Mouse (Mus musculus) forelimb bud, embryonic 11.5 days (tissue): Measurements from ENCODE around the gene Fat3.

ENCODE experiments used
- DNase-seq: peaks from one replicate; pipeline ENCODE4 v3.0.0-alpha.2; 2012; ENCODE audit warnings: low read depth, low spot score

Fat3 gene

DNA sequence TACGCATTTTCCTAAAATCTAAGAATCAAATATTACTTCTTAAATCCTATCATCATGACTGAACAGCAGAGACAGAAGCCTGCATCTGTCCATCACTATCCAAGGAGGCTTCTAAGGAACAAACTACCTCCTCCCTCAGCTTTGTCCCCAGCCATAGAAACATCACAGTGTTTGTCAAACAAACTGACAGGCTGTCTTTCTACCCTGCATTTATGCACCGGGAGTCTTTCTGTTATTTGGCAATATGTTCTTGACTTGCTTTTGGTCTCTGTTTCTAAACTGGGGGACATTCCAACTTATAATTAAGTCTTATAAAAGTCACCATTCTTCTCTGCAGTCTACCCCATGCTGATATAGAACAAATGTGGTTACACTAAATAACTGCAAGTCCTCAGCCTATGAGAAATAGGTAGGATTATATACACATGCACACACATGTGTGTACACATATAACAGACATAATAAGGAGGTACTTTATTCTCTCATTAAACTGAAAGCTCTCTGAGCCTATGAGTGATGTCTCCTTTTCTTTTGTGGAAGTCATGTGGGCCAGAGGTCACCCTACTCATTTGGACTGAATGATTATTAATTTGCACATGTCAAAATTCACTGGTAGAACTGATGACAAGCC, 244.4 kb downstream of the Fat3 start:
- DNase-seq = no peak

DNA sequence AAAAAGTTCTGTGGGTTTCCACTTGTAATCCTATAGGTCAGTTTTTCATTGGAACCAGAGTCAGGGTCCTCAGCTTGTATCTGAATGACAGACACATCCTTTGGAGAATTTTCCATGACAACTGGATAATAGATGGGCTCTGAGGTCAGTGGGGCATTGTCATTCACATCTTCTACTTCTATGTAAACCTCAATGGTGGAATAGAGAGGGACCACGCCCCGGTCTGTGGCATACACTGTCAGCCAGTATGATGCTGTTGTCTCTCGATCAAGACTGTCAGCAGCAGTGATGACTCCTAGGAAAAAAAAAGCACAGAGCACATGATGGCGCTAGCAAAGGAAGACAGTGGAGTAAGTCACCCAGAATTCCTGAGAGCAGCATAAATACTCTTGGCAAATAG, 254.3 kb downstream of the Fat3 start:
- DNase-seq = no peak

DNA sequence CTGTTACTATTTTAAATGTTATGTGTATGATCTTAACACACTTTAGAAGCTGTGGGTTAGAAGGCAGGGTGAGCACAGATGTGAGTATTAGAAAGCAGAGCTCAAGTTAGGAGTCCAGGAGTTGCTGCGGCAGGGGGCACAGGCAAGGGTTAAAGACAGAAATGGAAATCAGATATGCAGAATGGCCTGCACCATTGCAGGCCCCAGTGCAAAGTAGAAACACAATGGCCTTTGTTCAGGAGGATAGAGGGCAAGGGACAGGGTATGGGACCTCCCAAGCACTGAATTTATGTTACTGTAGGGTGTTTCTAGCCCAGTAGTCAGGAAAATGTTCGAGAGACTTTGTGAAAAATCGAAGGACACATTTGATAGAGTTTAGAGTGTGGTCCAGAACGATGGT, 269.5 kb downstream of the Fat3 start:
- DNase-seq = no peak

DNA sequence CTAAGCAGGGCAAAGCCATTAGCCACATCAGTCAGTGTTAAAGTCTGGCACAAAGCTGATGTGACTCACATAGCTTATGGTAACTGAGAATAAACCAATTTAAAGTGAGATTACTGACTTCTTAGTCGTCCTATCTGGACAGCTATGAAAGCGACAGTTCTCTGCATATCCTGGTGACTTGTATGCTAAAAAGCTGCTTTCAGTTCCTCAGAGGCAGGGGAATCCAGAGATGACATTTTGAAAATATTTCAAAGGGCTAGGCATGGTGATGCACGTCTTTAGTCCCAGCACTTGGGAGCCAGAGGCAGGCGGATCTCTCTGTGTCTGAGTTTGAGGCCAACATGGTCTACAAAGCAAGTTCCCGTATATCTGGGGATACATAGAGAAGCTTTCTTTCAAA, 272.2 kb downstream of the Fat3 start:
- no peak for DNase-seq

DNA sequence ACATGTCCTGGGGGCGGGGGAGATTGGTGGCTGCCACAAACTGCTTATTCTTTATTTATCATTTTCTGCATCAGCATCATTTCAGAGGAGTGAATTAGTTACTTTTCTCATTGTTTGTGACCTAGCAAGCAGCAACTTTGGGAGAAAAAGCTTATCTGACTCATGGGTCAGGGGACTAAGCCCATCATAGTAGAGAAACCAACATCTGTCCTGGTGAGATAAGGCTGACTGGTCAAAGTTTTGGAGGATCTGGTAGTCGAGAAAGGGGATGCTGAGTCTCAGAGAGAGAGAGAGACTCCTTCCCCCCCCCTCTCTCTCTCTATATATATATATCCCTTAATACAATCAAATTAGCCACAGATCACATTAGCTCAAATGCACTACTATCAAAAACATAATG, 273.7 kb downstream of the Fat3 start:
- DNase-seq = no peak

DNA sequence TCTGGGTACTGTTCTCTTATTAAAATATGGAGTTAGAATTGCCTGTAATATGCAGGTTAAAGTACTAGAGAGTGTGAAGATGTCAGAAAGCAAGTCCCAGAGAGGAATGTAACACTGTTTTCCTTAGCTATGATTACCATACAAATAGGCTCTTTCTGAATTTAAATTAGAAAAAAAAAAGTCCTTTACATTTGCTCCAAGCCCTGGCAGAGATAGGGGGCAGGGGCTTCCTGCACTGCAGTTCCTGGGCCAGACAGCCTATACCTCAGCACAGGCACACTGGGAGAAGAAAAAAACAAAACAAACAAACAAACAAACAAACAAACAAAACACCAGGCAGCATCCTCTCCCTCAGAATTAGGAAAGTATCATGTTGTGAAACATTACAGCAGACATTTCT, 274.5 kb downstream of the Fat3 start:
- DNase-seq = no peak

DNA sequence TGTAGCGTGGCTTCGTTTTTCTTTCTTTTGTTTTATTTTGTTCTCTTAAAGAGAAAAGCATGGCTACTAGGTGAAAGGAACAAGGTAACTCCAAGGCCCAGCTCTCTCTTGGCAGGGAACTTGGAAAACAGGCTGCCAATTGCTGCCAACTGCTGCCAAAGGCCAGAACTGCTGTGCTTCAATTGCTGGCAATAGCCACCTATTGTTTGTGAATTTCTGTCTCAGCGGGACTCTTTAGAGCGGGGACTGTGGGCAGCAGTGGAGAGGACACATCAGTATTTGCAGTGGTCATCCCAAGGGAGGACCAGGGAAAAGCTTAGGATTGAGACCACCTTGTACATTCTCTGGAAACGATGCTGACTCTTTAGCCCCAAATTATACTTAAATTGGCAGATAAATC, 279.2 kb downstream of the Fat3 start:
- no peak for DNase-seq

DNA sequence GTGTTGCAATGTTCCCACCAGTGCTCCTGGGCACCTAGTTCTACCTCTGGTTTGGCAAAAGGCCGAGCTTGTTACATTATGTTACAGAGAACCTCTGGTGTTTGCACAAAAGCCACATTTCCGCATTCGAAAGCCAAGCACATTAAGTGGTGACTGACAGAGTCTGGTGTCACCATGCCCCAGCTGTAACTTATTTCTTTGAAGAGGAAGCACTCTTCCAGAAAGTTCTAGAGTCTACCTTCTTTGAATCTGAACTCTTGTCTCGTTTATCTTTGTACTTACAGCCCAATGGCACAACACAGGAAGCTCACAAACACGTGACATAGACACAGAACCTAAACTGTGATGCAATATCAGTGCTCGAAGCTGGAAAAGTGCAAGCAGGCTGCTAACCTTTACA, 284.9 kb downstream of the Fat3 start:
- no peak for DNase-seq

DNA sequence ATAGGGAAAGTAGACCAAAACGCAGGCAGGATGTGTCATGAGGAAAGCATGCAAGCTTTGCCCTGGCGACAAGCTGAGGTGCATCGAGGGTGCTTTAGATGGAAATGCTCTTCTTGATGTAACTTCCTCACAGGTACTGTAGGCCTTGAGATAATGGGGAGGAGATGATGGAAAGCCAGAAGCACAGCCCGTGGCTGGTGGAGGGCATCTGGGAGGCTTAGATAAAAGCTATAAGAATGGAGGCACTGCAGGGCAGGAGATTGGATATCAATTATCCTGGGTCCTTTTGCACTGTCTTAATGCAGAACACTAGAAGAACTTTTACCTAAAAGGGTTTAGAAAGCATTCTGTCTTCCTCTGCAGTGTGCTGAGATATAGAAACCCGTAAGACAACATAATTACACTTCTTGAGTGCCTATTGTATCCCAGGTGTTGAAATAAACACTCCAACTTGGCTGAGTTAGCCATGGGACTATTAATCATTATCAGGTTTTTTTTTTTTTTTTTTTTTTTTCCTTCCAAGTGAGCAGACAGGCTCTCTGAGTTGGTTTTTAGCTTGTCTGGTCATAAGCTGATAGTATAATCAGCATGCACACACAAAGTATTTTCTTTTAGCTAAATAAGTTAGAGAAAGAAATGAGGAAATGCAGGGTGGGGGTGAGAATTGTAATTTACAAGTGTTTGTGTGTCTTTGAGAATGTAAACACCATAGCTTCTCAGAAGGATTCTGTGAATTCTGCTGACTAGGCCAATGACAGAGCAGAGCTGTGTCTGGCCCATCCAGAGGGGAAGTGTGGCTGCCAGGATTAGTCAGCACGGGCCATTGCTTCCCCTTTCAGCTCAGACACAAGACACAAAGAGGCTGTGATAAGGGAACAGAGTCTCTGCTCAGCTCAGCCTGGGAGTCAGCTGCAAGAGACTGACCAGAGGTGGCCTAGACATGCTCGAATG, 286.1 kb downstream of the Fat3 start:
- no peak for DNase-seq

DNA sequence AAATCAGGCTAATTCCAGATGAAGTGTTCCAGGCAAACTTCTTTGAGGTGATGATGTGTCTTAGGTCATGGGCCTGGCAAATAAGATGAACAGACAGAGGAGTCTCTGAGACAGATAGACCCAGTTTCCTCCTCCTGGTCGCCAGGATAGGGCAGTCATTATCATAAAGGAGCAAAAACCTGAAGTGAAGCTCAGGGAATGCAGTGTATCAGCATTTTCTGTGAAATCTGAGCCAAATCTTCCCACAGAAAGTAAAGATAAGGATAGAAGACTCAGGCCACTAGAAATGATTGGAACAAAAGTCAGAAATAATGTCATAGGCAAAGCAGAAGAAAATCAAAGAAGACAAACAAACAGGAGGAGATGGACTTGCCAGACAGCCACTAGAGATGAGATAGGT, 287.8 kb downstream of the Fat3 start:
- DNase-seq = no peak

DNA sequence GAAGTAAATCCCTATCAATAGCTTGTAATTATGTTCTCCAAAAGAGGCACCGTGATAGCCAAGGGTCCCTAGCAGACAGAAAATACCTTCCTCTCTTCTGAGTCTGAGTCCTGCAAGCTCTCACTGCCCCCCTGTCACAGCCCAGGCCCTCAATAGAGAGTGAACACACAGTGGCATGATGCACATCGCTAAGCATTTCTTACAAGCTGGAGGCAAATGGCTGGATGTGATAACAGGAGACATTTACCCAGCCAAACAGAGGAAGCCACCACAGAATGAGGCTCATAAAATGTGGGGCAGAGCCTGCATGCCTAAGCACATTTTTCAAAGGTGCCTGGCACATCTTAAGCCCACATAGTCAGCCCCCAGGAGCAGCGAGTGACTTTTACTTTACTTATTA, 288.5 kb downstream of the Fat3 start:
- no peak for DNase-seq

DNA sequence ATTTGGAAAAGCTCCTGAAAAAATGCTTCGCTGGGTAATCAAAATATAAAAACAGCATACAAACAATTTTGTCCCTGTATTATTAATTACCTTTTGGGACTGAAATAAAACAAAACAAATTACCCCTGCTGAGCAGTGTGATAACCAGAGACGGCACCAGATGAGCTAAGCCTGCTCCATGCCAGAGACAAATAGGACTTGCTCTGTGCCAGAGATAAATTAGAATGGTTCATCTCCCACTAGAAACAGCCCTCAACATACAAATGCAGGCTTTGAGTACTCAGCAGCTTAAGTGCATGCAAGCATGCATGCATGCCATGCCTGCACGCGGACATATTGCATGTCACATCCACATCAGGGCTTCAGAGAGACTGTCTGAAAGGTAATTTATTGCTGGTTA, 288.9 kb downstream of the Fat3 start:
- DNase-seq = no peak

DNA sequence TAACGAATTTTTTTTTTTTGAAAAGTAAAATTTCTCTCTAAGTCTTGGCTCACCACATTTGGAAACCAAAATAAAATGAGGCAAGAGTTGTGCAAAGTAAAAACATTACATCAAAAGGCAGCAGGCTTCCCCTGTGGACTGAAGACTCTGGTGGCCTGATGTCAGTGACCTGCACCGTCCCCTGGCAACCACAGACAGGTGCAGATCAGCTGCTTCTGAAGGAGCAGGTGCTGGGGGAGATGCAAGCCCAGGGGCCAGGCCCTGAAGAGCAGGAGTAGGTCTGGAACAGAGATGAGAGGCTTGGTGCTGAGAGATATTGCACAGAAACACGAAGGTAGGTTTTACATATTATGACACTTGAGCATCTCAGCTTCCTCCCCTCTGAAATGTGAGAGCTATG, 289.6 kb downstream of the Fat3 start:
- DNase-seq = no peak

DNA sequence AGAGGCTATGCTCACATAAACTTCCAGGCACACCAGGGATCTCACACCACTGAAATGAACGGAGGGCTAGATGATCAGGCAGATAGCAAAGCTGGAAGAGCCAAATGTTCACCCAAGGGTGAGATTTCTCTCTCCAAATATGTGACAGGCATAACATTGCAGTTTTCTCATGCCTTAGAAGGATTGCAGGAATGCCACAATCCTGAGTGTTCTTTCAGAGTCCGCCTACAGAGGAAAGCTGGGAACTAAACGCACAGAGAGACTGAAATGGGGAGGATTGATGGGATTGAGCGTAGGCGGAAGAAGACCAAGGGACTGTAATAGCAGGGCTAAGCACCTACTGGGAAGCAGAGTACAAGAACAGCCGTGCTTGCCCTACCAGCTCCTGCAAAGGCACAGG, 298.8 kb downstream of the Fat3 start:
- no peak for DNase-seq

DNA sequence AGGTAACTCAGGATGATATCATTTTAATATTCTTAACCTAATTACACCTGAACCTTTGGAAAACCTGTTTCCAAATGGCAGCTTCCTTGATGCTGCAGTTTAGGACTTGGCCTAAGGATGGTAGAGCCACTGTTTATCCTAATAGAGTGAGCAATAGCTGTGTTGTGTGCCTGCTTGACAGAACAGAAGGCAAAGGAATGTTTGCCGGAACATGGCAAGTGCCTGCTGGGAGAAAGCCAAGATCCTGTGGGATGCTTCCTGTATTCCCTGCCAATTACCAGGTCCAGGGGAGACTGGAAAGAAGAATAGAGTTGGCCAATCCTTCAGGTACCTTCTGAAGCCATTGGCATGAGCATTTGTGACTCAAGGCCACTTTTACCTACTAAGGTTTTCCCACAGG, 300.1 kb downstream of the Fat3 start:
- no peak for DNase-seq

DNA sequence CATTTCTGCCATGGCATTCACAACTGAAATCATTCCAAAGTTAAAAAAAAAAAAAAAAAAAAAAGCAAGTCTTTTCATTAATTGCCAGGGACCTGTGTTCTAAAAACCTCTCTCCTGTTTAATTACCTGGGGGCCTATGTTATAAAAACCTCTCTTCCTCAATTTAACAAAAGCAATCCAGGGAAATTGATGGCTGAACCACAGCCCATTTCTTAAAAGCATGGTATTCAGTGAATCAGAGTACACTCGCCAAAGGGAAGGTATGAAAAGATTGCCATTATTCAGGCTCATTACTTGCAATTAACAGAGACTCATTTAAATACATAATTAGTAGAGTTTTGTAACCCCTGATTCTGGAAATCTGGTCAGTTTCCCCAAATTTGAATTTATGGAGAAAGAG, 314.6 kb downstream of the Fat3 start:
- no peak for DNase-seq

DNA sequence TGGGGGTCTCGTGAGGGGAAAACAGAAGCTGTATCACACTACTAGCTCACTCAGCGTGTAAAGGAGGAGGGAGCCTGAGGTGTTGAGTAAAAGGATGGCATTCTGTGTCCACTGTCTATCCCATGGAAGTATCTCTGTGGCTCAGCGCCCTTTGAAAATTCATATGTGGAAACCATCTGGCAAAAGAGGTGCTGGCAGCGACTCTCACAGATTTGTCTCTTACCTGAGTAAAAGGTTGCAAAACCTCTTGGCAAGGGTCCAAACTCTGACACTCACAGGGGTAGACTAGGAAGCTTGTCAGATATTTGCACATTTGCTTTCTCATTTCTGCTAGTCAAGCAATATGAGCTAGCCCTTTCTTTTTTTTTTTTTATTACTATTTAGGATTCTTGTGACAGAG, 331.8 kb downstream of the Fat3 start:
- DNase-seq = no peak

DNA sequence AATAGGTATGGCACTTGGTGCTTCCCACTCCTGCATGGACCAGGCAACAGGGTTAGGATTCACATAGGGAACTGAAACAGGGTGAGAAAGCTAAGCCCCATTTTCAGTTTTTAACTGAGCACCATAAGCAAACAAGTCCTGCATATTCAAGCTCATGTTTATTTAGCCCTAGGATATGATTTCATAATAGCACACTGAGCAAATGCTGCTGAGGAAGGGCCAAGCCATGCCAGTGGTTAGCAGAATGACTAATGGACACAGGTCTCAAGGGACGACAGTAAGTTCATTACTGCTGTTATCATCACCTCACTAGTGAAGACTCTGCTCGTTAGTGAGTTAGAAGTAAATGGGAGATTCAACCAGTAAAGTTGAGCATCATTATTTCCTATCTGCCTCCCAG, 333.0 kb downstream of the Fat3 start:
- DNase-seq = no peak

DNA sequence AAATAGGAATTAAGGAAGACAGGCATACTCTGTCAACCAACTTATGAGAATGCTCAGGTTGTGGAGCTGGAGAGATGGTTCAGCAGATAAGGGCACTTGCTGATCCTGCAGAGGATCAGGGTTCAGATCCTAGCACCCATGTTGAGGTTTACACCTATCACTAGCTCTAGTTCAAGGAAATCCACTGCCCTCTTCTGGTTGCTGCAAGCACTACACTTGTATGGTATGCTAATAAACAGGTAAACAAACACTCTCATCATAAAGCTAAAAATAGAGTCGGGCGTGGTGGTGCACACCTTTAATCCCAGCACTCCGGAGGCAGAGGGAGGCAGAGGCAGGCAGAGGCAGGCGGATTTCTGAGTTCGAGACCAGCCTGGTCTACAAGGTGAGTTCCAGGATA, 341.7 kb downstream of the Fat3 start:
- no peak for DNase-seq

DNA sequence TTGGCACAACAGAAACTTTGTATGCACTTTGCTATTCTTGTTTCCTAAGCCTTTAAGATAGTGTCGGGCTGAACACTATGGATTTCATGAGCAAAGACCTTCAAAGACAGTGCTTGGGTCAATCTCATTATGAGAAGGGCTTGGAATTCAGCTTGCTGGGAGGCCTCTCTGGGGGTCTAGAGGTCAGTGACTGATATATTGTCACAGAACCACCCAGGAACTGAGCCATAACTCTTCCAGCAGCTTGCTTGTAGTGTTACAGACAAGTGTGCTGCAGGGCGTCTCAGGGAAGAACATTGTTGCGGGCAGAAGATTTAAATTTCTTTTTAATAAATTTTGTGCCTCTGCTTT, 347.5 kb downstream of the Fat3 start:
- no peak for DNase-seq

DNA sequence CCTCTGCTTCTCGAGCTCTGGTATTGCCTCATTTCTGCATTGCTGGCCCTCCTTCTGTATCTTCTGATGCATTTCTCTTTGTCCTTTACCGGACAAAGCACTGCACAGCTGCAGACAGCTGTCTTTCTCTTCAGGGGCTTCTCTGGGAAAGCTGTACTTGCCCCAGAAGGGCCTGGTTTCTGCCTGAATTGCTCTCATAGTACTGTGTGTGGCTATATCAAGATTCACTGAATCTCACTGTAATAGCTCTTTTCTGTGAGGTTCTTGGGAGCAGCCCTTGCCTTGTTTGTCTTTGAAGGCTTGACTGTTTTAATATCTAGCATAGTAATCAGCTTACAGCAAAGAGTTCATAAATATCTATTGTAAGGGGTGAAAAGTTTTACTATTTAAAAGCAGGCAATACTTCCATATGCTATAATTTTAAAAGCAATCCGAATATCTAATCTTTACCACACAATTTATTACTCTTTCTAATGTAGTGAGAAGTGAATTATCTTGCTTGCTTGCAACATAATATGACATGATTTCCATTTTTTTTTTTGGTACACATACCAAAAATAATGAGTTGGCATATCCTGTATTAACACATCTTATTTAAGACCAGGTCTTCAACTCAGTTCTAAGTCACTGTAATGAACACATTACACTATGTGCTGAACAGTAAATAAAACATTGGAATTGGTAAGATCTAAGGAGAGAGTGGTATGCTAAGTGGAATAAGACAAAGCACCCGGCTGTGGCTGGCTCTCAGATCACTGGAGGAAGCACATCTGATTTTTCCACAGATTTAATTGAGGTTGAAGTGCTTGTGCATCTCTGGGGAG, 348.1 kb downstream of the Fat3 start:
- no peak for DNase-seq

DNA sequence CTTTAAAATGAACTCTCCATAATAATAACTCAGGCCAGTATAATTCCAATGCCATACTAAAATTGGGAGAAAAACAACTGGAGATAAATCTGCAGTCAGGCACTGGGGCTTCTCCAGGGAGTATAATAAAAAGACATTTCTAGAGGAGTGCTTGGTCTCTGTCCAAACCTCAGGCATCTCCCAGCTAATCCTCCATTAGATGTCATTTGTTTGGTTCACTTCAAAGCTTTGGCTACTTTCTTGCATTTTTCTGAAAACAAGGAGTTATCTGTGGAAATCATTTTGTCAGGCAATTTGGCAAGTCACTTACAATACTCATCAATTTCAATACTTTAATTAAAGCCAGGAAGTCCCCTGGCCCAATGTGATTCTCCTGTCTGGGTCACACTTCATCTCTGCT, 351.0 kb downstream of the Fat3 start:
- DNase-seq = no peak

DNA sequence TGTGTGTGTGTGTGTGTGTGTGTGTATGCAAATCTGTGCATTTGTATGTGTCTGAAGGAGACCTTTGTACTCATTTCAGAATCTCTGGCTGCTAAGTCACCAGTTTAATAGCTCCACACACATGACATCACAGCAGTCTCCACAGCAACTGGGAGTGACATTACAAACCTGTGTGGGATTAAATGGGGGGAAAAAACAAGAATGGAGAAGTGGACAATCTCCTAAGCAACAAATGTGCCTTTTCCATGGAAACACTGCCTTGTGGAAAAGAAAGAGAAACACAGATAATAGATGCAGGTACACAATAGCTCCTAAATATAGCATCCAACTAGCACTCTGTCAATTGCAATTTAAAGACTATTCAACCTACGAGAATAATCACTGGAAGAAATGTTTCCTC, 353.4 kb downstream of the Fat3 start:
- no peak for DNase-seq
